In the genomic region with DNA sequence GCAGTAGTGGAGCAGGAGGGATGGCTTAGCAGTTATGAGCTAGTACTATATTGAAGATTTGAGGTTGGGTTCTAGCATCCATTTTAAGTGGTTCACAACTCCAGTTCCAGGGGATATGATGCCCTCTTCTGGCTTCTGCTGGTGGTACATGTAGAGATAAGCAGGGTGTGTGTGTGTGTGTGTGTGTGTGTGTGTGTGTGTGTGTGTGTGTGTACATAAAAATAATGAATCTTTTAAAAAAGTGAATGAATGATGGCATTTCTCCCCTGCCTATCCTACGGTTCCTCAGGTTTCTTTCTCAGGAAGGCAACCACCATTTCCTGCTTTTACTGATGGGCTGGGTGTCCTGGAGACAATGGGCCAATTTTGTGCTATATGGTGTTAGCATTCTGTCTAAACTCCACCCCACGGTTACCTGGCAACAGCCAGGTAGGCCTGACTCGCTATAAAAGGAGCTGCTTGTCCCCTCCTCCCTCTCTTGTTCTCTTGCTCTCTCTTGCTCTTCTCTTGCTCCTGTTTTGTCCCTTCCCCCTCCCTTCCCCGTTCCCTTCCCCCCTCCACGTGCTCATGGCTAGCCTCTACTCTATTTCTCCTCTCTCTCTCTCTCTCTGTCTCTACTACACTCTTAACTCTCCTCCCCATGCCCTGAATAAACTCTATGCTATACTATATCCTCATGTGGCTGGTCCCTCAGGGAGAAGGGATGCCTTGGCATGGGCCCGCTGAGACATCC, we compare ENCODE assay signal across 9 mouse cellular contexts. TPM values are rescaled to one million over a fixed set of nuclear protein-coding genes. Genes with fewer than 3 reads are reported as not detected.
DNase-seq lines count a peak whose midpoint lies in the region; TF ChIP-seq lines count a peak whose summit lies in the region.
"Had no signal": no experiment of that assay in that cellular context is flagged by ENCODE, and none has a peak within 500 bp of the region (broad histone marks: within the 10 kb centered on the region; RNA-seq: fewer than 3 reads in every experiment).

No protein-coding gene starts in this region.

- H3K4me1 ChIP-seq in bone marrow, adult 2 months (ENCODE audit: control insufficient read depth, insufficient read depth, low read length): peaks cover 2% of the 10 kb centered on the region; the same call in 1 of the 2 replicates

- 48% methylated on average over 6 of the region's 6 CpGs for WGBS in bone marrow, adult 2 months

- TF ChIP-seq POLR2A in bone marrow, adult 2 months (IDR thresholded peaks at IDR 0.05; ENCODE audit: borderline replicate concordance, control insufficient read depth, low read depth, low read length): no peak

- no peak overlapping the region for H3K27ac ChIP-seq in bone marrow, adult 2 months (ENCODE audit: control insufficient read depth, insufficient read depth, low read depth, low read length, poor library complexity)
- H3K27ac ChIP-seq: lung, embryonic 15.5 days had no signal

- DNase-seq in adrenal gland, adult (ENCODE audit: inconsistent age in 2 of 2, low spot score in 1 of 2): peak; percentile 39 to 73
- DNase-seq in adrenal gland, postnatal 4 days (ENCODE audit: low spot score in 2 of 2): no peak
- peak; percentile 40 to 42 for DNase-seq in layer of hippocampus, postnatal 10 days (ENCODE audit: low spot score in 2 of 2)
- DNase-seq in layer of hippocampus, adult 8-10 months (ENCODE audit: low spot score in 2 of 2): no peak
- peak; percentile 65 for DNase-seq in lung, postnatal 10 days
- DNase-seq in thymus, postnatal 36 days: peak; percentile 57 to 66
- no peak for DNase-seq in right cerebral cortex, postnatal 4 days

- 0 out of 2 replicates have a peak, but pooled peaks have one; percentile 12 for TF ChIP-seq CTCF in bone marrow, adult 2 months (IDR thresholded peaks at IDR 0.05; ENCODE audit: control insufficient read depth, insufficient read depth, low read length)

- H3K4me3 ChIP-seq in bone marrow, adult 2 months (replicated peaks; ENCODE audit: control insufficient read depth, low read depth, low read length): no peak overlapping the region
- H3K4me3 ChIP-seq: lung, embryonic 15.5 days had no signal

RNA-seq across cellular contexts. Expression of a gene that starts 3.5 kb away (rescaled TPM):
- total RNA-seq in adrenal gland, postnatal 4 days (2021): 10 to 100 TPM; 36.0 to 37.0 TPM
- 10 to 100 TPM; 27.9 to 29.7 TPM for total RNA-seq in layer of hippocampus, postnatal 10 days (2021)
- total RNA-seq in layer of hippocampus, adult 8-10 months (2022): 10 to 100 TPM; 19.8 to 22.8 (median 21.1) TPM
- 14.4 and 22.5 TPM in 2 replicates for polyA plus RNA-seq in bone marrow, adult 2 months (2011; ENCODE audit: insufficient read depth, insufficient read length, low replicate concordance, missing spikeins)

RNA-seq across cellular contexts. Expression of a gene that starts 28.0 kb away (rescaled TPM):
- total RNA-seq in adrenal gland, postnatal 4 days (2021): 10 to 100 TPM; 45.4 to 46.7 TPM
- 10 to 100 TPM; 55.7 to 57.8 TPM for total RNA-seq in layer of hippocampus, postnatal 10 days (2021)
- total RNA-seq in layer of hippocampus, adult 8-10 months (2022): 10 to 100 TPM; 26.9 to 33.1 (median 28.2) TPM
- 16.0 and 36.8 TPM in 2 replicates for polyA plus RNA-seq in bone marrow, adult 2 months (2011; ENCODE audit: insufficient read depth, insufficient read length, low replicate concordance, missing spikeins)

Comparison
In these comparisons a context has a peak if more than half of its experiments do, and no peak if none do; other contexts are left out.
1. DNase-seq: peak in adrenal gland, adult (2 of 2), layer of hippocampus, postnatal 10 days (2 of 2), lung, postnatal 10 days (single experiment) and thymus, postnatal 36 days (2 of 2); none in adrenal gland, postnatal 4 days (0 of 2), layer of hippocampus, adult 8-10 months (0 of 2) and right cerebral cortex, postnatal 4 days (single experiment).